ENCODE assay signal across 9 mouse cellular contexts in genomic region chr7:142893721-142894639, GRCm38 (mm10). TPM values are rescaled to one million over a fixed set of nuclear protein-coding genes. Genes with fewer than 3 reads are reported as not detected.
A peak's percentile ranks its signal among the peaks of the same experiment; 100 is the strongest.
DNase-seq lines count a peak whose midpoint lies in the region; ATAC-seq lines count a peak whose summit lies in the region.
"Had no signal": no experiment of that assay in that cellular context is flagged by ENCODE, and none has a peak within 500 bp of the region (broad histone marks: within the 10 kb centered on the region; RNA-seq: fewer than 3 reads in every experiment).

No protein-coding gene starts in this region.

- WGBS in heart, embryonic 14.5 days, result 43% methylated on average over 12 of the region's 12 CpGs
- WGBS in lung, embryonic 16.5 days, result 51% methylated on average over 11 of the region's 12 CpGs
- WGBS in intestine, embryonic 14.5 days, result 62% methylated on average over 12 of the region's 12 CpGs
- 69% methylated on average over 12 of the region's 12 CpGs for WGBS in limb, embryonic 13.5 days

- no peak overlapping the region for H3K4me3 ChIP-seq in heart, embryonic 14.5 days (ENCODE audit: control insufficient read depth in 1 of 2, insufficient read depth in 1 of 2, low read depth in 1 of 2, low read length in 2 of 2)
- no peak overlapping the region for H3K4me3 ChIP-seq in lung, embryonic 16.5 days (ENCODE audit: low read length)
- no peak overlapping the region for H3K4me3 ChIP-seq in intestine, embryonic 14.5 days (ENCODE audit: low read depth, low read length)
- H3K4me3 ChIP-seq in limb, embryonic 13.5 days, result no peak overlapping the region
- H3K4me3 ChIP-seq: limb, embryonic 15.5 days had no signal

- H3K36me3 ChIP-seq in heart, embryonic 14.5 days (ENCODE audit: control insufficient read depth, insufficient read depth, low read length), result no peaks in the 10 kb centered on the region
- no peaks in the 10 kb centered on the region for H3K36me3 ChIP-seq in lung, embryonic 16.5 days (ENCODE audit: control insufficient read depth, insufficient read depth, low read length)
- no peaks in the 10 kb centered on the region for H3K36me3 ChIP-seq in intestine, embryonic 14.5 days (ENCODE audit: control insufficient read depth, insufficient read depth, low read length)
- no peaks in the 10 kb centered on the region for H3K36me3 ChIP-seq in limb, embryonic 13.5 days
- H3K36me3 ChIP-seq: limb, embryonic 15.5 days had no signal

- no peaks in the 10 kb centered on the region for H3K9me3 ChIP-seq in heart, embryonic 14.5 days (ENCODE audit: control insufficient read depth, low read length)
- no peaks in the 10 kb centered on the region for H3K9me3 ChIP-seq in lung, embryonic 16.5 days (ENCODE audit: control insufficient read depth, low read length)
- no peaks in the 10 kb centered on the region for H3K9me3 ChIP-seq in intestine, embryonic 14.5 days (ENCODE audit: control insufficient read depth, low read length)
- no peaks in the 10 kb centered on the region for H3K9me3 ChIP-seq in limb, embryonic 13.5 days
- H3K9me3 ChIP-seq: limb, embryonic 15.5 days had no signal

- H3K9ac ChIP-seq in heart, embryonic 14.5 days (ENCODE audit: low read length), result no peak overlapping the region
- no peak overlapping the region for H3K9ac ChIP-seq in lung, embryonic 16.5 days (ENCODE audit: low read length)
- no peak overlapping the region for H3K9ac ChIP-seq in intestine, embryonic 14.5 days (ENCODE audit: low read length)
- no peak overlapping the region for H3K9ac ChIP-seq in limb, embryonic 13.5 days
- H3K9ac ChIP-seq: limb, embryonic 15.5 days had no signal

- no peak overlapping the region for H3K4me2 ChIP-seq in heart, embryonic 14.5 days (ENCODE audit: low read length)
- H3K4me2 ChIP-seq in lung, embryonic 16.5 days (ENCODE audit: low read depth, low read length), result no peak overlapping the region
- no peak overlapping the region for H3K4me2 ChIP-seq in intestine, embryonic 14.5 days (ENCODE audit: low read length)
- no peak overlapping the region for H3K4me2 ChIP-seq in limb, embryonic 13.5 days (replicated peaks)
- H3K4me2 ChIP-seq: limb, embryonic 15.5 days had no signal

- no peak overlapping the region for H3K27ac ChIP-seq in heart, embryonic 14.5 days (replicated peaks in 1 of 2; ENCODE audit: control insufficient read depth in 1 of 2, insufficient read depth in 1 of 2, low read depth in 2 of 2, low read length in 2 of 2)
- H3K27ac ChIP-seq in lung, embryonic 16.5 days (ENCODE audit: low read length), result no peak overlapping the region
- H3K27ac ChIP-seq in intestine, embryonic 14.5 days (ENCODE audit: low read depth), result no peak overlapping the region
- H3K27ac ChIP-seq in limb, embryonic 13.5 days, result no peak overlapping the region
- H3K27ac ChIP-seq: limb, embryonic 15.5 days had no signal

- H3K4me1 ChIP-seq in heart, embryonic 14.5 days (ENCODE audit: control insufficient read depth in 2 of 2, insufficient read depth in 2 of 2, low read length in 2 of 2), result peaks cover 14 to 19% of the 10 kb centered on the region in 2 experiments
- no peaks in the 10 kb centered on the region for H3K4me1 ChIP-seq in lung, embryonic 16.5 days (replicated peaks; ENCODE audit: control insufficient read depth, insufficient read depth, low read length)
- 0 out of 2 replicates have a peak, but pooled peaks cover 5% of the 10 kb centered on the region for H3K4me1 ChIP-seq in intestine, embryonic 14.5 days (replicated peaks; ENCODE audit: control insufficient read depth, insufficient read depth, low read length)
- H3K4me1 ChIP-seq in limb, embryonic 13.5 days, result peaks cover 9% of the 10 kb centered on the region

- ATAC-seq in heart, embryonic 14.5 days (ENCODE audit: insufficient number of reproducible peaks, insufficient read depth, low FRiP score, low read depth), result peak; percentile 36; the same call in 1 of the 2 replicates
- ATAC-seq in lung, embryonic 16.5 days (ENCODE audit: low read depth), result peak; percentile 46
- no peak for ATAC-seq in intestine, embryonic 14.5 days (replicated peaks; ENCODE audit: low FRiP score, low TSS enrichment, low read depth)
- peak; percentile 20; the same call in 1 of the 2 replicates for ATAC-seq in limb, embryonic 13.5 days (ENCODE audit: low FRiP score, low read depth)
- no peak for ATAC-seq in granulocyte monocyte progenitor cell, adult 5-6 weeks (replicated peaks; ENCODE audit: poor library complexity, severe bottlenecking)

- no peak for DNase-seq in heart, postnatal 4 days
- no peak for DNase-seq in lung, postnatal 36 days
- peak; percentile 52 for DNase-seq in intestine, embryonic 14.5 days (ENCODE audit: low spot score)
- DNase-seq in spleen, postnatal 10 days (ENCODE audit: low spot score in 2 of 2), result no peak

- H3K27me3 ChIP-seq in heart, embryonic 14.5 days (ENCODE audit: control insufficient read depth, insufficient read depth, low read length), result peaks cover 66% of the 10 kb centered on the region
- H3K27me3 ChIP-seq in lung, embryonic 16.5 days (ENCODE audit: control insufficient read depth, insufficient read depth, low read depth, low read length), result no peaks in the 10 kb centered on the region
- 0 out of 2 replicates have a peak, but pooled peaks cover 2% of the 10 kb centered on the region for H3K27me3 ChIP-seq in intestine, embryonic 14.5 days (replicated peaks; ENCODE audit: control insufficient read depth, insufficient read depth, low read length)
- H3K27me3 ChIP-seq in limb, embryonic 13.5 days, result peaks cover 9% of the 10 kb centered on the region; the same call in 1 of the 2 replicates
- H3K27me3 ChIP-seq: limb, embryonic 15.5 days had no signal

RNA-seq across cellular contexts. Expression of gene Th, which starts 36.9 kb away (rescaled TPM):
- polyA plus RNA-seq in heart, embryonic 14.5 days (2014; fragmentation: Nextera tagmentation; extraction: Ambion mirVana), result 0.30 and 0.57 TPM in 2 replicates
- under 1 TPM in 1 of 2 experiments, not detected in 1; 0.14 TPM for total RNA-seq in heart, postnatal 4 days (2021)
- 1.1 and 1.9 TPM in 2 replicates for polyA plus RNA-seq in lung, embryonic 16.5 days (2015; fragmentation: Nextera tagmentation; extraction: Ambion mirVana)
- polyA plus RNA-seq in intestine, embryonic 14.5 days (2014; fragmentation: Nextera tagmentation; extraction: Ambion mirVana), result 1.1 and 1.4 TPM in 2 replicates
- polyA plus RNA-seq in limb, embryonic 13.5 days (2015; fragmentation: Nextera tagmentation; extraction: Ambion mirVana), result 0.46 and 0.77 TPM in 2 replicates
- not detected in 2 replicates for total RNA-seq in granulocyte monocyte progenitor cell, adult 5-6 weeks (2014; fragmentation: Nextera tagmentation)
- total RNA-seq in granulocyte monocyte progenitor cell, adult 5-6 weeks (2017), result not detected in 2 replicates

Comparison
In these comparisons a context has a peak if more than half of its experiments do, and no peak if none do; other contexts are left out.
1. ATAC-seq: peak in heart, embryonic 14.5 days (single experiment), lung, embryonic 16.5 days (single experiment) and limb, embryonic 13.5 days (single experiment); none in intestine, embryonic 14.5 days (single experiment) and granulocyte monocyte progenitor cell, adult 5-6 weeks (single experiment).